Mouse (Mus musculus) neutrophil, adult 83 days (primary cell): ENCODE results near the gene Abhd16b. TPM values are rescaled to one million over a fixed set of nuclear protein-coding genes. Genes with fewer than 3 reads are reported as not detected.

Experiments used
- total RNA-seq, 2 experiments: library from RNA; stranded (reverse); gene quantifications; one replicate each; pipeline ENCODE4 v1.2.4; 2023

The Abhd16b gene
- total RNA-seq = not detected

DNA sequence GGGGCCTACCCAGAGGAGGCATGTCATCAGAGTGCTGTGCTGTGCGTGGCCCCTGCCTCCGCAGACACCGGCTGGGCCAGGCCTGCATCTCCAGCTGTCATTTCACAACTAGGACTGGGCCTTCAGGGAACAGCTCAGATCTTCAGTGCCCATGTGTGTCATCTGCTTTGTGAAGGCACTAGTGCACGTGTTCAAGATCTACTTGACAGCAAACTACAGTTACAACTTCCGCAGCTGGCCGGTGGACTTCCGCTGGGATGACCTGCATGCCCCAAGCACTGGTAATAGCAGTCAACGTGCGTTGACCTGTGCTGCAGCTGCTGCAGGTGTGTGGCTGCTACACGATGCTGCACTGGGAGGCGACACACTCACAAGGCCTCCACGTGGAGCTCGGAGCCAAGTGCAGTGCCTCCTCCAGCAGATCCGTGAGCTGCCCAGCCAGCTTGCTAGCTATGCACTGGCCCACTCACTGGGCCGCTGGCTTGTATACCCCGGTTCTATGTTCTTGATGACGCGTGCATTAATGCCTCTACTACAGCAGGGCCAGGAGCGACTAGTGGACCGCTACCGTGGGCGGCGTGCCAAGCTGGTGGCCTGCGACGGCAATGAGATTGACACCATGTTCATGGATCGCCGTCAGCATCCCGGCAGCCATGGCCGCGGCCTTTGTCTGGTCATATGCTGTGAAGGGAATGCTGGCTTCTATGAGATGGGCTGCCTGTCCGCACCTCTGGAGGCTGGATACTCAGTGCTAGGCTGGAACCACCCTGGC, at the start of gene Abhd16b:
Gene Abhd16b, plus strand, starts transcription at position 51 of the 772 bp plus-strand sequence.

DNA sequence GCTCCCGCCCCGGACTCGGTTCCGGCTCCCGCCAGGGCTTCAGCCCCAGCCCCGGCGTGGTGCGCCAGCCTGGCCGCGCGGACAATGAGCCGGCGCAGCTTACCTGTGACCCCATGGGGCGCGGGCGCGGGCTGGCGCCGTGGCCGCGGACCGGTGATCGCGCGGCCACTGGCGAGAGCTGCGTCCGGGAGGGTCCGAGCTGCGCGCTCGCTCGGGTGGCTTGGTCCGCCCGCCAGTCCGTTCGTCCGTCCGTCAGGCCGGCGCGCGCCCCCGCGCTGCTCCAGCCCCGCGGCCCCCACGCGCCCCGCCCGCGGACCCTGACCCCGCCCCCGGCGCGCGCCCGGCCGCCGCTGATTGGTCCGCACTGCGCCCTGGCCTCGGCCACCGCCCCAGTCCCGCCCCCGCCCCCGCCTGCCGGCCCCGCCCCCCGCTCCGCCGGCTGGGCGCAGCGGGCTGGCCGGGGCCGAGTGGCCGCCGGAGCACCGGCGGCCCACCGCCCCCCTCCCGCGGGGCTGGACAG, 33.8 kb upstream of the Abhd16b start, which contains the start of gene Zbtb46:
Gene Zbtb46, minus strand, starts transcription at position 274 of the 520 bp plus-strand sequence.

GRCm38 (mm10) chr2:181496831-181497547, 4.0 kb downstream of the Abhd16b start, which contains the start of gene Tpd52l2:
Gene Tpd52l2 (plus strand): TSS chr2:181497142.

DNA sequence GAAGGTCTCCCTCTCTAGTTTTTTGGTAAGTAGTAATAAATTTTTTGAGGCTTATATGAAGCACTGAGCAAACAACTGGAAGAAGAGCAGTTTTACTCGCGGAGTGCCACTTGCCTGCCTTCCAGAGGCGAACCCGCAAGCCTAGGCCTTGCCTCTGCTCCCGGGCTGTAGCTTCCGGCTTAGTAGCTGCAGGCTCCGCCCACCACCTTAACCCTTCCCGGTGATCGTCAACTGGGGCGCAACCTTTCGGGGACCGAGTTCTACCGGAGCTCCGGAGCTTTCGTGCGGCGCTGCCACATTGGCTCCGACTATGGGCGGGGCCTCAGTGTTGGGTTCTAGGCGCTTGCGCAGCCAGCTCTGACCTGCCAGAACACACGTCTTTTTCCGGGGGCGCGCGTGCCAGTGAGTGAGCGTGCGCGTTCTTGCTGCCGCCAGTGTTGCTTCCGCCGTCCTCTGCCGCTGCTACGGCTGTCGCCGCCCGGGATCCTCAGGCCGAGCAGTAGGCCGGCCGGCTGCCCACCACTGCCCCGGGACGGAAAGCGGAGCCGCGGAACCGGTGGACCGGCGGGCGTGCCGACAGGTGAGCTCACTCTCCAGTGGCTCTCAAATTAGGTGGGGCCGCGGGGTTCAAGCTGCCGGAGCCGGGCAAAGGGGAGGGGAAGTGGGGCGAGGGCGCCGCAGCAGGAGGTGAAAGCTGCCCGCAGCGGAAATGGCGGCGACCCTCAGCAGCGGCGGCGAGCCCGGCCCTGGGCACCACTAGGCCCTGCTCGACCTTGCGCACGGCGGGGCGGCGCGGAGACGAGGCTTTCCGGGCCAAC, 27.3 kb downstream of the Abhd16b start, which contains the start of gene Dnajc5:
Gene Dnajc5, plus strand, starts transcription at position 368 of the 818 bp plus-strand sequence.

Other genes starting within 250 kb of the Abhd16b start
- gene Gmeb2, start 205.2 kb upstream of the Abhd16b start, total RNA-seq = 10 to 100 TPM; 29.6 to 32.9 TPM
- not detected for gene Stmn3, start 178.7 kb upstream of the Abhd16b start, total RNA-seq
- 10 to 100 TPM; 44.1 to 45.7 TPM for gene Rtel1, start 173.5 kb upstream of the Abhd16b start, total RNA-seq
- 10 to 100 TPM; 24.2 to 26.4 TPM for gene Zgpat, start 128.3 kb upstream of the Abhd16b start, total RNA-seq
- gene Arfrp1, start 127.8 kb upstream of the Abhd16b start, total RNA-seq = 10 to 100 TPM; 31.6 to 33.2 TPM
- gene Lime1, start 113.1 kb upstream of the Abhd16b start, total RNA-seq = 10 to 100 TPM; 24.7 to 25.8 TPM
- 1 to 10 TPM; 1.6 to 2.0 TPM for gene Zbtb46, start 33.8 kb upstream of the Abhd16b start, total RNA-seq
- gene Tpd52l2, start 3.9 kb downstream of the Abhd16b start, total RNA-seq = 10 to 100 TPM; 57.1 to 59.7 TPM
- gene Dnajc5, start 27.3 kb downstream of the Abhd16b start, total RNA-seq = 100 to 1,000 TPM; 109 to 117 TPM
- gene Uckl1, start 91.7 kb downstream of the Abhd16b start, total RNA-seq = 100 to 1,000 TPM in 1 of 2 experiments, 10 to 100 TPM in 1; 97.4 to 125 TPM
- gene Prpf6, start 98.7 kb downstream of the Abhd16b start, total RNA-seq = 10 to 100 TPM; 35.1 to 37.0 TPM
- 10 to 100 TPM; 10.1 to 15.1 TPM for gene Zfp512b, start 99.6 kb downstream of the Abhd16b start, total RNA-seq
- 10 to 100 TPM in 1 of 2 experiments, 1 to 10 TPM in 1; 8.4 to 10.1 TPM for gene Samd10, start 106.0 kb downstream of the Abhd16b start, total RNA-seq
- gene Gm29797, start 163.8 kb downstream of the Abhd16b start, total RNA-seq = not detected
- under 1 TPM in 1 of 2 experiments, not detected in 1; 0.42 TPM for gene Sox18, start 178.4 kb downstream of the Abhd16b start, total RNA-seq
- 10 to 100 TPM in 1 of 2 experiments, 1 to 10 TPM in 1; 7.9 to 12.8 TPM for gene Tcea2, start 187.1 kb downstream of the Abhd16b start, total RNA-seq
- gene Rgs19, start 200.8 kb downstream of the Abhd16b start, total RNA-seq = 100 to 1,000 TPM; 273 to 360 TPM
- gene Lkaaear1, start 205.2 kb downstream of the Abhd16b start, total RNA-seq = not detected
- gene Oprl1, start 221.8 kb downstream of the Abhd16b start, total RNA-seq = under 1 TPM; 0.18 to 0.35 TPM